Mouse (Mus musculus) frontal cortex, adult (tissue): ENCODE data around the gene Gm9.
"Not testable (repeated sequence)": the region's sequence is repeated elsewhere in the genome, so short reads cannot be mapped to it uniquely, and the experiment has no call there.

Experiments used
- ATAC-seq: cut with Nextera tagmentation; 2 replicates; pipeline ENCODE4 v1.9.2; 2017; ENCODE audit warnings: mild to moderate bottlenecking, moderate library complexity, mixed read lengths; ENCODE audit not compliant: low TSS enrichment

Gm9 gene

DNA sequence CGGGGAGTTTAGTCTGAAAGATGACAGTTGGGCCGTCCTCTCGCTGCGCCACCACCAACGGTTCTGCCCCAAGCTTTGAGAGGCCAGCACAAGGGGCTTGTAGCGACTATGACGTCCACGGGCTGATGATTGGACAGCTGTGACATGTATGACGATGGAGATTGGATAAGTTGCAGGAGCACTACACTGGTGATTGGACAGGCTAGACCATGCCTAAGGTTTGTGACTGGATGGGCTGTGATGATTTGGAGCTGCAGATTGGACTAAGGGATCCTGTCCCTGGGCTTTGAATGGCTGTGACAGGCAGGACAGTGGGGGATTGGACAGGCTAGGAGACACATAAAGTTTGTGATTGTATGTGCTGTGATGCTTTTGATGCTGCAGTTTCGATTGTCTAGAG, at the start of gene Gm9:
Gene Gm9, minus strand, starts transcription at position 101 of the 400 bp plus-strand sequence.
- ATAC-seq, result no peak

DNA sequence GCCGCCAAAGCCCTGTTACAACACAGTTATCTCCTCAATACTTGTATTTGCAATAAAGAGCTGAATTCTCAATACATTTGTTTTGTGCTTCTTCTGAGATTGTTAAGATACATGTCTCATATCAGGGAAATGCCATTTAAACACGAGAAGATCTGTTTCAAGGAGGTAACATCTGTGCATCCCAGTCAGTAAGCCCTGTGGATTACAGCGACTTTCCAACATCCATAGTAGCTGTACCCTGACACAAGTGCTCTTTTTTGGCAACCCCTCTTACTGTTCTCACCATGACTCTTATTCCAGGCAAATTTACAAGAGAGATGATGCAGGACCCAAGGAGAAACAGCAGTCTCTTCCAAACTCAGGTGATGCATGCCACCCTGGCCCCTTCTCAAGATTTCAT, 38.8 kb upstream of the Gm9 start, which contains the start of gene Rhox3a:
Gene Rhox3a, plus strand, starts transcription at position 301 of the 400 bp plus-strand sequence.
- ATAC-seq, result not testable (repeated sequence)

DNA sequence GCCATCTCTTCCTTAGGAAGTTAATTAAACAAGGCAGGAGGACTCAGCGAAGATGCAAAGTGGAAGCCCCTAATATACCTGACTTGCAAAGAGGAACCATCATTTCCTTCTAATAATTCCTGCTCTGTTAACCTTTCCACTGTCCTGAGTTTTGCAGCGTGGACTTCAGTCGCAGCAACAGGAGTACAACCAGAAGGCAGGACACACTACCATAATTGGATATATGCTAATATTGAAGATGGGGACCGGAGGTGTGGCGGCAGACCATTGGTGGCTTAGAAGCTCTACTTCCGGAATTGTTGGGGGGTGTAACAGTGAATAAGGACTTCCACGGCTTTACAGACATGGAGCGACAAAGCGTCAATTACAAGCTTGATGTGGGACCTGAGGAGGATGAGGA, 33.8 kb upstream of the Gm9 start, which contains the start of gene Rhox2a:
Gene Rhox2a, plus strand, starts transcription at position 301 of the 400 bp plus-strand sequence.
- not testable (repeated sequence) for ATAC-seq

DNA sequence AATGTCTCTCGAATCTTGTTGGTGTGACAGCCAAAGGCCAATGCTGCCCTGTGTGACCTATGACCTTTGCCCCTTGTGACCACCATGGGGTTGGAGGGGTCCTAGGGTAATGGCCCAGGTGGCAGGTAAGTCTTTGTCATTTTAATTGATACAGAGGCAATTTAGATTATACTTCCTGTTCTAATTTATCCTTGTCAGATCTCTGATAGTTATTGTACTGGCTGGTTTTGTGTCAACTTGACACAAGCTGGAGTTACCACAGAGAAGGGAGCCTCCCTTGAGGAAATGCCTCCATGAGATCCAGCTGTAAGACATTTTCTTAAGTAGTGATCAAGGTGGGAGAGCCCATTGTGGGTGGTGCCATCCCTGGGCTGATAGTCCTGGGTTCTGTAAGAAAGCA, 11.3 kb upstream of the Gm9 start, which contains the start of gene Rhox1:
Gene Rhox1, minus strand, starts transcription at position 101 of the 400 bp plus-strand sequence.
- ATAC-seq, result not testable (repeated sequence)

DNA sequence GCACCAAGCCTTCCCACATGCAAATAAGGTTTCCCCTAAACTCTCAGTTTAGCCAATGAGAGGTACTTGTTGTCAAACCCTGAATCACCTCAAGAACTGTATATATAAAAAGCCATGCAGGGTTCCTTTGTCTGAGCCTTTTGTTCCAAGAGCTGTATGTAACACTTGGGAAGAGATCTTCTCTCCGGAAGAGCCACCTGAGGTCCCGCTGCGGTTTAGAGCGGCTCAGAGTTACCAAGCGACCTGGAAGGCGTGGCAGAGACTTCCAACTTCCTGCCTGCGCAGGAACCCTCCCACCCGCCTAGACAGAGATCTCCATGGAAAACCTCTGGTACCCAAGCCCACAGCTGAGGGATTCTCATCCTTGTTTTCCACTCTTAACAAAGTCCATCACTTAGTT, 12.2 kb downstream of the Gm9 start:
- ATAC-seq, result no peak

DNA sequence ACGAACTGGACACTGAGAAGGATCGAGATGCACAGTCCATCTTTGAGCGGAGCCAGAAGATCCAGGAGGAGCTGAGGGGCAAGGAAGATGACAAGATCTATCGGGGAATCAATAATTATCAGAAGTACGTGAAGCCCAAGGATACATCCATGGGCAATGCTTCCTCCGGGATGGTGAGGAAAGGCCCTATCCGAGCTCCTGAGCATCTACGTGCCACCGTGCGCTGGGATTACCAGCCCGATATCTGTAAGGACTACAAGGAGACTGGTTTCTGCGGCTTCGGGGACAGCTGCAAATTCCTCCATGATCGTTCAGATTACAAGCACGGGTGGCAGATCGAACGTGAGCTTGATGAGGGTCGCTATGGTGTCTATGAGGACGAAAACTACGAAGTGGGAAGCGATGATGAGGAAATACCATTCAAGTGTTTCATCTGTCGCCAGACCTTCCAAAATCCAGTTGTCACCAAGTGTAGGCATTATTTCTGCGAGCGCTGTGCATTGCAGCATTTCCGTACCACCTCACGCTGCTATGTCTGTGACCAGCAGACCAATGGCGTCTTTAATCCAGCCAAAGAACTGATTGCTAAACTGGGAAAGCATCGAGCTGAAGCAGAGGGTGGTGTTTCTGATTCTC, 19.0 kb downstream of the Gm9 start:
- ATAC-seq, result peak; percentile 50; the same call in 1 of the 2 replicates

DNA sequence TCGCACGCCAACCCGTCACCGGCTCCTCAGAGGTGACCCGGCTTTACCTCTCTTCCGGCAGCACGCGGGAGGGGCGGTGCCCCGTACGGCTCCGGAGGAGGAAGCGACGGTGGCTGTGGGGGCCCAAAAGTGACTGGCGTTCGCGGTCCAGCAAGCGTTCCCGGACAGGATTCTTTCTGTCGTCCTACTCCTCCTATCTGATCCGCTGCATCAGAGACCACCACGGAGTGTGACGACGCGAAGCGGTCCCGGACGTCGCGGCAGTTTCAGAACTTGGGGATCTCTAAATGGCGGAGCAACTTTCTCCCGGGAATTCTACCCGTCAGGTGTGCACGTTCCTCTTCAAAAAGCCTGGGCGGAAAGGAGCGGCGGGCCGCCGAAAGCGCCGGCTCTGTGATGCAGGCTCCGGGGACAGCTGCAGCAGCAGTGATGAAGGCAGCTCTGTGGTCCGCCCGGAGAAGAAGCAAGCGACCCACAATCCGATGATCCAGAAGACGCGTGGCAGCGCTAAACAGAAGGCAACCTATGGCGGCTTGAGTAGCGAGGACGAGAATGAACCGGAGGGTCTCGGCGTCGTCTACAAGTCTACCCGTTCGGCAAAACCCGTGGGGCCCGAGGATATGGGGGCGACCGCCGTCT, 19.6 kb downstream of the Gm9 start, which contains the start of the genes Ndufa1 and Rnf113a1:
Gene Ndufa1, minus strand, starts transcription at position 59 of the 639 bp plus-strand sequence.
Gene Rnf113a1, plus strand, starts transcription at position 141 of the 639 bp plus-strand sequence.
- ATAC-seq, result peak; percentile 90

DNA sequence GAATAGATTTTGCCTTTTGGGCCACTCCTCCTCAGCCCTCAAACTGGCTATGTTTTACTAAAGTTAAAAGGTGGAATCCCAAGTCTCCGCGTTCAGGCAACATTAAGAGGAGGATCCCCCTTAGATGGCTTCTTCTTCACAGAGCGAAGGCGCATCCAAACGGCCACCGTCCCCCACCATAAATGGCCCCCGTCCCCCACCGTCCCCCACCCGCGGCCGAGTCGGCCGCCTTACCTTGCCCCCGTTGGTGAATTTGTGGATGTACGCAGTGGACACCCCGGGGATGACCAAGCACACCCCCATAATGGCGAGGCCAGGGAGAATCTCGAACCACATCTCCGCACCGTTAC, 20.1 kb downstream of the Gm9 start:
- ATAC-seq, result peak; percentile 10; the same call in 1 of the 2 replicates

DNA sequence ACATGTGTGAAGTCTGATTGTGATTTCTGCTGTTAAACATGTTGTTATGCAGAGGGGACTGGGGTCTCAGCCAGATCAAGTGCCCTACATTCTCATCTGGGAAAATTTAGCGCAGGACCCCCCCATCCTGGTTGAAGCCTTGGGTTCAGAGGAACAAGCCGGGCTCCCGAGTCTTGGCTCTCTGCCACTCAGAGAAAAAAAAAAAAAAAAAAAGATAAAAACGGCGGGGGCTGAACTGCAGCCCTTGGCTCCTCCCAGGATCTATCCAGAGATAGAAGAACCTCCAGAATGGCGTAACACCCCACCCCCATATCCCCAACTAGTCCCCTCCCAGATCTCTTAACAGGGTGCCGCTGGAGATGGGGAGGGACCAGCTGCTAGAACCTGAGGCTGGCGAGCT, 26.4 kb downstream of the Gm9 start:
- ATAC-seq, result peak; percentile 47; the same call in 1 of the 2 replicates

DNA sequence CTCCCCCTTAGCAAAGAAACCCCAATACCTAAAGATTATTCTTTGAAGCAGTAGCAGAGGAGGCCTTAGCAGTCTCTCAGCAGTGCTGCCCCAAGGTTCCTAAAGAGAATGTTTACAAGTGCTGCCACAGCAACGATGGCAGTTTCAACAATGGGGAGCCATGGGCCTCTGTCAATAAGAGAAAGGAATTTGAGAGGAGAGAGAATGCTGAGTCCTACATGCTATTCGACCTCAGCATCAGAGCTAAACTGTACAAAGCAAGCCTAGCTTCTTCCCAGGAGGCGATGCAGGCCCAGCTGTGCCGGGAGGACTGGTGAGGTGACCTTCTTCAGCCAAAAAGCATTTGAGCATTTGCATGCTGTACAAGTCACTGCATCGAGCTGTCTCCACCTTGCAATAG, 42.1 kb downstream of the Gm9 start, which contains the start of gene Akap14:
Gene Akap14, minus strand, starts transcription at position 101 of the 400 bp plus-strand sequence.
- no peak for ATAC-seq

DNA sequence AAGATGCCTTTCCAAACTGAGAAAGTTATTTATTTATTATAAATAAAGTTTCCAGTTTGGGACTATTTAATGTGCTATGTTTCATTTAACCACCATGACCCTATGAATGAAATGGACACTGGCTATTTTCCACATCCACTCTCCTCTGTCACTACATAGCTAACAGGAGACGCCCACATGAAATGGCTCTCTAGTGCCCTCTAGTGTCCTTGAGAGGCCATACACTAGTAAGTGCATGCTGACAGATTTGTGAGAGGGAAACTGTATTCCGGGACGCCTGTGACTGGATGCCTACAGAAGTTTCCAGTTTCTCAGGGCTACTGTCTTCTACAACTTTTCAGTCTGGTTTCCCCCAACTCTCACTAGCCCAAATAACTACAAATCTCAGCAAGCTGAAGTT, 43.8 kb downstream of the Gm9 start:
- ATAC-seq, result peak; percentile 72

DNA sequence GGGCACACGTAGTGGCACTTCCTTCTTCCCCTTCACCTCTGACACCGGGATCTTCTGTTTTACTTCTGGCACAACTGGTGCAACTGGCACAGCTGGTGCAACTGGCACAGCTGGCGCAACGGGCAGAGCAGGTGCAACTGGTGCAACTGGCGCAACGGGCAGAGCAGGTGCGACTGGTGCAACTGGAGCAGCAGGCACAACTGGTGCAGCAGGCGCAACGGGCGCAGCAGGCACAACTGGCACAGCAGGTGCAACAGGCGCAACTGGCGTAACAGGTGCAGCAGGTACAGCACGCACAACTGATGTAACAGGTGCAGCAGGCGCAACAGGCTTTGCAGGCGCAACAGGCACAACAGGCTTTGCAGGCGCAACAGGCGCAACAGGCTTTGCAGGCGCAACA, 47.7 kb downstream of the Gm9 start:
- ATAC-seq, result no peak

DNA sequence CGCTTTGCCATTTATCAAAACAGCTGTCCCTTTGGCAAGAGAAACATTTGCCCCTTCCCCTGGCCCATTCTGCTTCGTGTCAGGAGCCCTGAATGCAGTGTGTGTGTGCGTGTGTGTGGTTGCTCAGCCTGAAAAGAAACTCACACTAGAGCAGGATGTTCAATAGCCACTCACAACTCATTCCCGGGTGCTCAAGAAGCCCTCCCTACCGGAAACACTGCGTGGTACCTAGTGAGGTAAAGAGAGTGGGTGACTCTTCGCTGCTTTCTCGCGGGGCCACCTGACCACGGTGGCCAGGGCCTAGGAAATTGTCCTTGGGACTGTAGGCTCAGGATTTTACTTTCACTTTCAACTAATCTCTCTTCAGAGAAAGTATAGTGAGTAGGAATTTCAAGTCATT, 49.7 kb downstream of the Gm9 start:
- ATAC-seq, result no peak
